Mouse (Mus musculus) MEL (cell line): ENCODE results near the gene Plekhg5. TPM values are rescaled to one million over a fixed set of nuclear protein-coding genes. Genes with fewer than 3 reads are reported as not detected.
A peak's percentile ranks its signal among the peaks of the same experiment; 100 is the strongest.

ENCODE experiments used
- DNase-seq: peaks from one replicate; pipeline ENCODE4 v3.0.0; 2011; ENCODE audit warnings: low read depth, low spot score
- H3K27ac ChIP-seq: 2 replicates; pipeline ENCODE4 v1.5.1; 2012; ENCODE audit warnings: low read depth, mild to moderate bottlenecking, control low read depth, low read length, moderate library complexity; ENCODE audit not compliant: control insufficient read depth
- H3K27me3 ChIP-seq, 2 experiments: fragments of 150-350 bp in 1 of 2; sonication (generic) in 1 of 2; 2 replicates each; pipeline ENCODE4 v1.6.1; 2012; ENCODE audit warnings: low read length in 2 of 2, mild to moderate bottlenecking in 2 of 2, improper control_type of control experiment in 1 of 2, moderate library complexity in 1 of 2; ENCODE audit not compliant: insufficient read depth in 2 of 2, control insufficient read depth in 1 of 2
- H3K36me3 ChIP-seq, 2 experiments: 2 replicates each; pipeline ENCODE4 v1.6.1; 2012 to 2014; ENCODE audit warnings: low read length in 2 of 2, improper control_type of control experiment in 1 of 2, inconsistent platforms in 1 of 2, mild to moderate bottlenecking in 1 of 2; ENCODE audit not compliant: insufficient read depth in 2 of 2, control insufficient read depth in 1 of 2
- H3K4me1 ChIP-seq, 2 experiments: fragments of 150-350 bp in 1 of 2; sonication (generic) in 1 of 2; 2 replicates each; pipeline ENCODE4 v1.6.1; 2012; ENCODE audit warnings: low read length in 2 of 2, improper control_type of control experiment in 1 of 2, mild to moderate bottlenecking in 1 of 2; ENCODE audit not compliant: insufficient read depth in 2 of 2, control insufficient read depth in 1 of 2
- H3K4me3 ChIP-seq, 2 experiments: fragments of 150-350 bp in 1 of 2; sonication (generic) in 1 of 2; 2 replicates each; pipeline ENCODE4 v1.5.1; 2012; ENCODE audit warnings: low read depth in 2 of 2, low read length in 2 of 2, mild to moderate bottlenecking in 2 of 2, moderate library complexity in 2 of 2, control low read depth in 1 of 2, improper control_type of control experiment in 1 of 2; ENCODE audit not compliant: control insufficient read depth in 1 of 2, insufficient read depth in 1 of 2
- H3K79me2 ChIP-seq: 2 replicates; pipeline ENCODE4 v1.6.1; 2012; ENCODE audit warnings: mild to moderate bottlenecking, low read length, moderate library complexity; ENCODE audit not compliant: control insufficient read depth, poor library complexity, insufficient read depth
- H3K9ac ChIP-seq: 2 replicates; pipeline ENCODE4 v1.6.1; 2012; ENCODE audit warnings: low read depth, mild to moderate bottlenecking, control low read depth, low read length, moderate library complexity; ENCODE audit not compliant: control insufficient read depth, poor library complexity, severe bottlenecking
- H3K9me3 ChIP-seq: fragments of 150-350 bp; sonication (generic); replicated peaks from 2 replicates; pipeline ENCODE4 v1.6.1; 2012; ENCODE audit warnings: mild to moderate bottlenecking, low read length, improper control_type of control experiment, moderate library complexity; ENCODE audit not compliant: insufficient read depth
- BHLHE40 ChIP-seq: IDR thresholded peaks from 2 replicates; pipeline ENCODE4 v1.6.1; 2012; ENCODE audit warnings: low read depth, mild to moderate bottlenecking, inconsistent platforms, low read length, improper control_type of control experiment, borderline replicate concordance
- CHD1 ChIP-seq: IDR thresholded peaks from 2 replicates; pipeline ENCODE4 v1.6.1; 2012; ENCODE audit warnings: low read depth, mild to moderate bottlenecking, inconsistent platforms, low read length, improper control_type of control experiment
- CHD2 ChIP-seq: IDR thresholded peaks from 2 replicates; pipeline ENCODE4 v1.6.1; 2011; ENCODE audit warnings: low read length, improper control_type of control experiment
- CTCF ChIP-seq, 3 experiments: IDR thresholded peaks in 2 of 3; conservative IDR thresholded peaks in 1 of 3; 2 replicates each; pipeline ENCODE4 v1.5.1; 2011 to 2012; ENCODE audit warnings: low read length in 3 of 3, low read depth in 2 of 3, mild to moderate bottlenecking in 2 of 3, improper control_type of control experiment in 1 of 3, inconsistent platforms in 1 of 3, mixed read lengths in 1 of 3, moderate library complexity in 1 of 3; ENCODE audit not compliant: control insufficient read depth in 1 of 3, insufficient read depth in 1 of 3, poor library complexity in 1 of 3, severe bottlenecking in 1 of 3
- ETS1 ChIP-seq: IDR thresholded peaks from 2 replicates; pipeline ENCODE4 v1.6.1; 2012; ENCODE audit warnings: low read depth, mild to moderate bottlenecking, inconsistent platforms, low read length, improper control_type of control experiment, moderate library complexity
- HCFC1 ChIP-seq: IDR thresholded peaks from 2 replicates; pipeline ENCODE4 v1.6.1; 2012; ENCODE audit warnings: low read depth, mild to moderate bottlenecking, inconsistent platforms, low read length, improper control_type of control experiment, moderate library complexity
- KAT2A ChIP-seq: conservative IDR thresholded peaks from 2 replicates; pipeline ENCODE4 v1.6.1; 2012; ENCODE audit warnings: low read depth, low read length, improper control_type of control experiment, inconsistent platforms
- MAFK ChIP-seq: IDR thresholded peaks from 2 replicates; pipeline ENCODE4 v1.6.1; 2011; ENCODE audit warnings: low read depth, mild to moderate bottlenecking, low read length, improper control_type of control experiment, borderline replicate concordance
- MAZ ChIP-seq: IDR thresholded peaks from 2 replicates; pipeline ENCODE4 v1.6.1; 2012; ENCODE audit warnings: low read depth, mild to moderate bottlenecking, inconsistent platforms, low read length, improper control_type of control experiment
- MEF2A ChIP-seq: IDR thresholded peaks from 2 replicates; pipeline ENCODE4 v1.6.1; 2014; ENCODE audit warnings: low read depth, mild to moderate bottlenecking, inconsistent platforms, low read length, improper control_type of control experiment; ENCODE audit not compliant: poor library complexity, insufficient replicate concordance, severe bottlenecking; ENCODE audit errors: extremely low read depth
- MYB ChIP-seq: IDR thresholded peaks from 2 replicates; pipeline ENCODE4 v1.6.1; 2011; ENCODE audit warnings: mild to moderate bottlenecking, low read depth, low read length, improper control_type of control experiment
- MYC ChIP-seq: IDR thresholded peaks from 2 replicates; pipeline ENCODE4 v1.6.1; 2011; ENCODE audit warnings: low read depth, mild to moderate bottlenecking, low read length, improper control_type of control experiment, moderate library complexity
- NELFE ChIP-seq: IDR thresholded peaks from 2 replicates; pipeline ENCODE4 v1.6.1; 2011; ENCODE audit warnings: low read depth, low read length, improper control_type of control experiment
- NRF1 ChIP-seq: IDR thresholded peaks from 2 replicates; pipeline ENCODE4 v1.6.1; 2014; ENCODE audit warnings: low read depth, mild to moderate bottlenecking, inconsistent platforms, low read length, improper control_type of control experiment, moderate library complexity; ENCODE audit not compliant: poor library complexity, insufficient read depth, severe bottlenecking
- POLR2A ChIP-seq, 2 experiments: IDR thresholded peaks; 2 replicates each; pipeline ENCODE4 v1.6.1; 2011 to 2012; ENCODE audit warnings: low read length in 2 of 2, mild to moderate bottlenecking in 2 of 2, control low read depth in 1 of 2, improper control_type of control experiment in 1 of 2, low read depth in 1 of 2, moderate library complexity in 1 of 2; ENCODE audit not compliant: control insufficient read depth in 1 of 2, insufficient read depth in 1 of 2, poor library complexity in 1 of 2
- RAD21 ChIP-seq: IDR thresholded peaks from 2 replicates; pipeline ENCODE4 v1.6.1; 2011; ENCODE audit warnings: mild to moderate bottlenecking, low read depth, low read length, improper control_type of control experiment
- SMC3 ChIP-seq: IDR thresholded peaks from 2 replicates; pipeline ENCODE4 v1.6.1; 2011; ENCODE audit warnings: low read depth, low read length, improper control_type of control experiment
- TAL1 ChIP-seq: IDR thresholded peaks from 2 replicates; pipeline ENCODE4 v1.6.1; 2012; ENCODE audit warnings: mild to moderate bottlenecking, inconsistent platforms, low read length, moderate library complexity, mixed read lengths
- TBP ChIP-seq: IDR thresholded peaks from 2 replicates; pipeline ENCODE4 v1.8.0; 2011; ENCODE audit warnings: low read depth, low read length, improper control_type of control experiment
- TCF12 ChIP-seq: IDR thresholded peaks from 2 replicates; pipeline ENCODE4 v1.6.1; 2014; ENCODE audit warnings: low read depth, mild to moderate bottlenecking, inconsistent platforms, low read length, improper control_type of control experiment, moderate library complexity
- UBTF ChIP-seq: IDR thresholded peaks from 2 replicates; pipeline ENCODE4 v1.6.1; 2012; ENCODE audit warnings: low read depth, mild to moderate bottlenecking, inconsistent platforms, low read length, improper control_type of control experiment, moderate library complexity, borderline replicate concordance; ENCODE audit not compliant: insufficient read depth
- USF2 ChIP-seq, 2 experiments: IDR thresholded peaks; 2 replicates each; pipeline ENCODE4 v1.6.1; 2011 to 2012; ENCODE audit warnings: improper control_type of control experiment in 2 of 2, low read length in 2 of 2, borderline replicate concordance in 1 of 2, inconsistent platforms in 1 of 2, low read depth in 1 of 2, mild to moderate bottlenecking in 1 of 2; ENCODE audit not compliant: insufficient read depth in 1 of 2
- ZC3H11A ChIP-seq: IDR thresholded peaks from 2 replicates; pipeline ENCODE4 v1.6.1; 2012; ENCODE audit warnings: low read depth, mild to moderate bottlenecking, inconsistent platforms, low read length, improper control_type of control experiment
- ZNF384 ChIP-seq: IDR thresholded peaks from 2 replicates; pipeline ENCODE4 v1.6.1; 2012; ENCODE audit warnings: low read depth, mild to moderate bottlenecking, inconsistent platforms, low read length, improper control_type of control experiment
- polyA plus RNA-seq, 2 experiments: library from polyadenylated mRNA; stranded (reverse) in 1 of 2; unstranded in 1 of 2; fragments of >175 nt in 1 of 2; fragments of >200 nt in 1 of 2; gene quantifications; 2 replicates each; pipeline versions ENCODE4 v1.2.1 to v1.2.4; 2012; ENCODE audit warnings: low replicate concordance in 2 of 2, low read depth in 1 of 2; ENCODE audit not compliant: insufficient read length in 2 of 2, insufficient read depth in 1 of 2, missing spikeins in 1 of 2
- total RNA-seq: library from RNA; depleted of rRNA; stranded (reverse); fragments of 300-350 nt; gene quantifications from 2 replicates; pipeline ENCODE4 v1.2.3, GENCODE M21; 2012

The Plekhg5 gene
- total and polyA plus RNA-seq, 3 experiments: 10.8 to 19.6 TPM; not detected in 1

- TF ChIP-seq CTCF (IDR thresholded peaks at IDR 0.05 in 2 of 3, conservative IDR thresholded peaks at IDR 0.05 in 1 of 3; ENCODE audit: control insufficient read depth in 1 of 3, insufficient read depth in 1 of 3, low read depth in 2 of 3, low read length in 3 of 3, poor library complexity in 1 of 3, severe bottlenecking in 1 of 3) (peak; percentile 77 to 99 (median 94)), TCF12 (peak; percentile 76), NELFE (peak; percentile 93), CHD1 (no peak), ZNF384 (no peak), TBP (peak; percentile 83), HCFC1 (peak; percentile 92), ZC3H11A (no peak), SMC3 (peak; percentile 41), MEF2A (0 out of 2 replicates have a peak, but pooled peaks have one; percentile 48), NRF1 (0 out of 2 replicates have a peak, but pooled peaks have one; percentile 27), RAD21 (no peak), POLR2A (IDR thresholded peaks at IDR 0.05; ENCODE audit: control insufficient read depth in 1 of 2, insufficient read depth in 1 of 2, low read depth in 1 of 2, low read length in 2 of 2, poor library complexity in 1 of 2) (peak; percentile 88 to 93), MYC (peak; percentile 81; the same call in 1 of the 2 replicates), ETS1 (0 out of 2 replicates have a peak, but pooled peaks have one; percentile 11), CHD2 (peak; percentile 98)
Observed at GRCm38 (mm10) chr4:152038985-152039830, 33.1 kb upstream of the Plekhg5 start, which contains the start of gene Nol9 (continued).

DNA sequence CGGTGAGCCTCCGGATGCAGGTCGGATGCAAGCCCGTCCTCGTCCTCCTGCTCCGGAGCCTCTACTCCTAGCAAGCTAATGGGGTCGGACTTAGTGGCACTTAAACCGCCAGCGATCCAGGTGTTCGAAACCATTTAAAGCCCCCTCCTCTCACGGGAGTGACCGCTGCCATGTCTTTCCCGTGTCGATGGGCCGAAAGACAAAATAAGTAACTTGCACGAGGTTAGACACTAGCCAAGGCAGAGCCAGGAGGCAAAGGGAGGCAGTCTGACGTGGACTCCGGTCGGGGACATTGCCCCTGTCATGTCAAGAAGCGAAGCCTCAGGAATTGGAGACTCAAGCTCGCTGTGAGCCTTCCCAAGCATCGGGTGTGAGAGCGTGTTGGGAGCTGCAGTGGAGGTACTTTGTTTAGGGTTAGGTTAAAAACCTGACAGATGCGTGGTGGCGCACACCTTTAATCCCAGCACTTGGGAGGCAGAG, 32.4 kb upstream of the Plekhg5 start:
- H3K36me3 ChIP-seq: peaks cover 8% of the 10 kb centered on the region in 2 experiments
- H3K4me3 ChIP-seq: peak overlapping the region; percentile 86 to 95
- peak; percentile 44 for DNase-seq
- H3K79me2 ChIP-seq: peaks cover 48% of the 10 kb centered on the region
- peaks cover 0 to 10% of the 10 kb centered on the region in 2 experiments; a peak in 2 of 4 replicates for H3K4me1 ChIP-seq
- no peaks in the 10 kb centered on the region for H3K9me3 ChIP-seq
- no peaks in the 10 kb centered on the region for H3K27me3 ChIP-seq
- peak overlapping the region; percentile 99 for H3K9ac ChIP-seq
- peak overlapping the region; percentile 62 for H3K27ac ChIP-seq
- TF ChIP-seq MAFK: no peak
- no peak for TF ChIP-seq MYB
- no peak for TF ChIP-seq MAZ
- no peak for TF ChIP-seq MYC
- TF ChIP-seq UBTF: no peak
- no peak for TF ChIP-seq CTCF (IDR thresholded peaks at IDR 0.05 in 2 of 3, conservative IDR thresholded peaks at IDR 0.05 in 1 of 3; ENCODE audit: control insufficient read depth in 1 of 3, insufficient read depth in 1 of 3, low read depth in 2 of 3, low read length in 3 of 3, poor library complexity in 1 of 3, severe bottlenecking in 1 of 3)
- no peak for TF ChIP-seq ZNF384
- TF ChIP-seq NELFE: no peak
- no peak for TF ChIP-seq BHLHE40
- TF ChIP-seq USF2 (IDR thresholded peaks at IDR 0.05; ENCODE audit: borderline replicate concordance in 1 of 2, insufficient read depth in 1 of 2, low read depth in 1 of 2, low read length in 2 of 2): no peak
- TF ChIP-seq KAT2A: no peak
- TF ChIP-seq HCFC1: no peak
- no peak for TF ChIP-seq TAL1
- no peak for TF ChIP-seq TBP
- no peak for TF ChIP-seq SMC3
